Mouse (Mus musculus) embryonic facial prominence, embryonic 11.5 days (tissue): ENCODE measurements around the gene N4bp3. TPM values are rescaled to one million over a fixed set of nuclear protein-coding genes. Genes with fewer than 3 reads are reported as not detected.
"Not testable (repeated sequence)": the region's sequence is repeated elsewhere in the genome, so short reads cannot be mapped to it uniquely, and the experiment has no call there.

ENCODE experiments used
- ATAC-seq: fragments of 200-750 bp; cut with Nextera tagmentation; replicated peaks from 2 replicates; pipeline ENCODE4 v1.8.0; 2017; ENCODE audit warnings: low read depth; ENCODE audit not compliant: insufficient number of reproducible peaks, low FRiP score, low TSS enrichment
- DNase-seq: peaks from one replicate; pipeline ENCODE4 v3.0.0-alpha.2; 2015; ENCODE audit warnings: low spot score
- H3K27ac ChIP-seq: fragments of 300-500 bp; sonication (generic); replicated peaks from 2 replicates; pipeline ENCODE4 v1.5.1; 2014; ENCODE audit warnings: mild to moderate bottlenecking, low read depth, low read length, control low read depth
- H3K27me3 ChIP-seq: fragments of 300-500 bp; sonication (generic); 2 replicates; pipeline ENCODE4 v1.6.1; 2014; ENCODE audit warnings: mild to moderate bottlenecking, low read length, moderate library complexity, mixed read lengths; ENCODE audit not compliant: control insufficient read depth, insufficient read depth
- H3K36me3 ChIP-seq: fragments of 300-500 bp; sonication (generic); replicated peaks from 2 replicates; pipeline ENCODE4 v1.6.1; 2014; ENCODE audit warnings: low read depth, mild to moderate bottlenecking, low read length, moderate library complexity, mixed read lengths; ENCODE audit not compliant: control insufficient read depth, insufficient read depth
- H3K4me1 ChIP-seq: fragments of 300-500 bp; sonication (generic); 2 replicates; pipeline ENCODE4 v1.6.1; 2014; ENCODE audit warnings: low read length, mixed read lengths; ENCODE audit not compliant: control insufficient read depth, insufficient read depth
- H3K4me2 ChIP-seq: fragments of 300-500 bp; sonication (generic); 2 replicates; pipeline ENCODE4 v1.6.1; 2014; ENCODE audit warnings: low read depth, mild to moderate bottlenecking, control low read depth, low read length, moderate library complexity
- H3K4me3 ChIP-seq: fragments of 300-500 bp; sonication (generic); 2 replicates; pipeline ENCODE4 v1.5.1; 2014; ENCODE audit warnings: low read depth, low read length, control low read depth
- H3K9ac ChIP-seq: fragments of 300-500 bp; sonication (generic); replicated peaks from 2 replicates; pipeline ENCODE4 v1.6.1; 2014; ENCODE audit warnings: mild to moderate bottlenecking, control low read depth, low read length
- H3K9me3 ChIP-seq: fragments of 300-500 bp; sonication (generic); replicated peaks from 2 replicates; pipeline ENCODE4 v1.6.1; 2016; ENCODE audit warnings: mild to moderate bottlenecking, low read length, inconsistent platforms, mixed read lengths; ENCODE audit not compliant: control insufficient read depth
- WGBS: fragments of 180-500 bp; shearing (Covaris S2); extraction: QIAGEN DNeasy Blood & Tissue Kit; methylation state at CpG from one replicate; pipeline ENCODE4 v1.1.7; 2014; 5-methylcytosine and 5-hydroxymethylcytosine counted together
- polyA plus RNA-seq: library from polyadenylated mRNA; unstranded; fragments of >200 nt; fragmentation: Nextera tagmentation; extraction: Ambion mirVana; gene quantifications from 2 replicates; pipeline ENCODE4 v1.2.1, GENCODE M21; 2014

The N4bp3 gene
- polyA plus RNA-seq, 1 experiment from 2014 or later, result 7.4 TPM

GRCm38 (mm10) chr11:51621776-51622175 is 28.9 kb downstream of the N4bp3 start:
- no peaks in the 10 kb centered on the region for H3K9me3 ChIP-seq
- no peak overlapping the region for H3K27ac ChIP-seq
- no peak overlapping the region for H3K4me2 ChIP-seq
- peaks cover 10% of the 10 kb centered on the region for H3K36me3 ChIP-seq
- H3K4me1 ChIP-seq, result no peaks in the 10 kb centered on the region
- no peak for ATAC-seq
- 87% methylated on average over 2 of the region's 2 CpGs for WGBS
- no peak overlapping the region for H3K9ac ChIP-seq
- no peak for DNase-seq
- no peaks in the 10 kb centered on the region for H3K27me3 ChIP-seq
- H3K4me3 ChIP-seq, result no peak overlapping the region

GRCm38 (mm10) chr11:51620084-51620483 is 30.6 kb downstream of the N4bp3 start:
- peak overlapping the region; percentile 62 for H3K4me2 ChIP-seq
- H3K9ac ChIP-seq, result peak overlapping the region; percentile 75
- peak overlapping the region; percentile 77 for H3K4me3 ChIP-seq
- H3K27me3 ChIP-seq, result no peaks in the 10 kb centered on the region
- no peaks in the 10 kb centered on the region for H3K4me1 ChIP-seq
- WGBS, result 2% methylated on average over 11 of the region's 11 CpGs
- no peaks in the 10 kb centered on the region for H3K9me3 ChIP-seq
- no peak for DNase-seq
- ATAC-seq, result no peak
- H3K27ac ChIP-seq, result 0 out of 2 replicates have a peak overlapping the region, but pooled peaks have one; percentile 48
- peaks cover 8% of the 10 kb centered on the region for H3K36me3 ChIP-seq

GRCm38 (mm10) chr11:51619409-51620060 is 31.1 kb downstream of the N4bp3 start, which contains the start of gene Nhp2:
Gene Nhp2, plus strand, starts transcription at chr11:51619735.
- Histone ChIP-seq H3K36me3 (peaks cover 8% of the 10 kb centered on the region), H3K4me2 (peak within 1 kb of the TSS; percentile 62), H3K27ac (0 out of 2 replicates have a peak within 1 kb of the TSS, but pooled peaks have one; percentile 48), H3K9ac (peak within 1 kb of the TSS; percentile 75), H3K27me3 (no peaks in the 10 kb centered on the region), H3K4me1 (no peaks in the 10 kb centered on the region), H3K9me3 (no peaks in the 10 kb centered on the region), H3K4me3 (peak within 1 kb of the TSS; percentile 77)
- peak; percentile 99 for DNase-seq
- WGBS, result under 1% methylated on average over 51 of the region's 51 CpGs
- peak; percentile 85 for ATAC-seq

- Histone ChIP-seq H3K9me3 (no peaks in the 10 kb centered on the region), H3K4me1 (no peaks in the 10 kb centered on the region), H3K4me3 (peak overlapping the region; percentile 77), H3K4me2 (peak overlapping the region; percentile 36), H3K36me3 (peaks cover 4% of the 10 kb centered on the region), H3K27me3 (no peaks in the 10 kb centered on the region), H3K9ac (no peak overlapping the region), H3K27ac (no peak overlapping the region)
- DNase-seq (no peak), ATAC-seq (peak; percentile 40)
- WGBS, result 54% methylated on average over 8 of the region's 8 CpGs
Observed at GRCm38 (mm10) chr11:51618894-51619408, 31.7 kb downstream of the N4bp3 start.

GRCm38 (mm10) chr11:51617693-51618092 is 32.9 kb downstream of the N4bp3 start:
- no peak for ATAC-seq
- WGBS, result 8% methylated on average over 4 of the region's 4 CpGs
- Histone ChIP-seq H3K27me3 (no peaks in the 10 kb centered on the region), H3K4me2 (no peak overlapping the region), H3K36me3 (no peaks in the 10 kb centered on the region; the same call in 1 of the 2 replicates), H3K4me3 (no peak overlapping the region), H3K9me3 (no peaks in the 10 kb centered on the region), H3K27ac (no peak overlapping the region), H3K9ac (no peak overlapping the region), H3K4me1 (no peaks in the 10 kb centered on the region)
- peak; percentile 82 for DNase-seq

- not testable (repeated sequence) for DNase-seq, H3K4me3 ChIP-seq, H3K9me3 ChIP-seq, H3K36me3 ChIP-seq, H3K4me1 ChIP-seq, H3K9ac ChIP-seq, H3K27me3 ChIP-seq, ATAC-seq, H3K4me2 ChIP-seq, H3K27ac ChIP-seq
- 92% methylated on average over 7 of the region's 7 CpGs for WGBS
Observed at GRCm38 (mm10) chr11:51616113-51616512, 34.5 kb downstream of the N4bp3 start.

GRCm38 (mm10) chr11:51615601-51616000 is 35.0 kb downstream of the N4bp3 start:
- Histone ChIP-seq H3K4me1 (no peaks in the 10 kb centered on the region), H3K27ac (no peak overlapping the region), H3K4me3 (peak overlapping the region; percentile 20), H3K9me3 (no peaks in the 10 kb centered on the region), H3K36me3 (no peaks in the 10 kb centered on the region), H3K27me3 (no peaks in the 10 kb centered on the region), H3K9ac (peak overlapping the region; percentile 58), H3K4me2 (peak overlapping the region; percentile 47)
- ATAC-seq (no peak; the same call in 1 of the 2 replicates), DNase-seq (peak; percentile 81)
- 5% methylated on average over 14 of the region's 14 CpGs for WGBS

- ATAC-seq (no peak), DNase-seq (no peak)
- H3K4me3 ChIP-seq, result peak overlapping the region; percentile 20; the same call in 1 of the 2 replicates
- H3K36me3 ChIP-seq, result no peaks in the 10 kb centered on the region
- WGBS, result 42% methylated on average over 7 of the region's 7 CpGs
- H3K27ac ChIP-seq, result no peak overlapping the region
- peak overlapping the region; percentile 47 for H3K4me2 ChIP-seq
- peak overlapping the region; percentile 58 for H3K9ac ChIP-seq
- no peaks in the 10 kb centered on the region for H3K4me1 ChIP-seq
- H3K27me3 ChIP-seq, result no peaks in the 10 kb centered on the region
- H3K9me3 ChIP-seq, result no peaks in the 10 kb centered on the region
Observed at GRCm38 (mm10) chr11:51615129-51615528, 35.5 kb downstream of the N4bp3 start.
